8 mouse cellular contexts compared by ENCODE assay signal in genomic region chr13:91370886-91371595, GRCm38 (mm10).
DNase-seq lines count a peak whose midpoint lies in the region; ATAC-seq and TF ChIP-seq lines count a peak whose summit lies in the region.

No protein-coding gene starts in this region.

- peak; percentile 65 for ATAC-seq in cerebellum, adult (ENCODE audit: insufficient number of reproducible peaks, low FRiP score, low TSS enrichment)
- ATAC-seq in forebrain, embryonic 13.5 days = peak; percentile 95
- peak; percentile 93 for ATAC-seq in liver, postnatal 0 days
- peak; percentile 93 for ATAC-seq in neural tube, embryonic 14.5 days (ENCODE audit: low read depth)

- no peaks in the 10 kb centered on the region for H3K36me3 ChIP-seq in ES-Bruce4 (ENCODE audit: control insufficient read depth, insufficient read depth, low read length, poor library complexity, severe bottlenecking)
- H3K36me3 ChIP-seq in forebrain, embryonic 13.5 days (ENCODE audit: poor library complexity, severe bottlenecking) = no peaks in the 10 kb centered on the region
- H3K36me3 ChIP-seq in liver, postnatal 0 days (replicated peaks; ENCODE audit: insufficient read depth, low read length) = no peaks in the 10 kb centered on the region
- H3K36me3 ChIP-seq in neural tube, embryonic 14.5 days (ENCODE audit: control insufficient read depth, insufficient read depth, low read length) = no peaks in the 10 kb centered on the region

- intact Hi-C loops in heart, postnatal 10 days (cut with DNase I) = loop anchor here (1.0 to 5.0 kb wide), 6 partner anchors 50 to 404 kb away; partner anchors contain the start of genes Atg10 and Ssbp2

- H3K4me2 ChIP-seq in forebrain, embryonic 13.5 days = peak overlapping the region; percentile 65
- H3K4me2 ChIP-seq in liver, postnatal 0 days (ENCODE audit: low read depth, low read length) = peak overlapping the region; percentile 98
- H3K4me2 ChIP-seq in neural tube, embryonic 14.5 days (ENCODE audit: low read depth, low read length) = peak overlapping the region; percentile 77

- H3K9ac ChIP-seq in ES-Bruce4 (ENCODE audit: low read depth, poor library complexity, severe bottlenecking) = peak overlapping the region; percentile 83
- H3K9ac ChIP-seq in forebrain, embryonic 13.5 days = peak overlapping the region; percentile 52
- H3K9ac ChIP-seq in liver, postnatal 0 days (replicated peaks) = peak overlapping the region; percentile 82
- peak overlapping the region; percentile 49; the same call in 1 of the 2 replicates for H3K9ac ChIP-seq in neural tube, embryonic 14.5 days (replicated peaks; ENCODE audit: low read depth, low read length)

- peak overlapping the region; percentile 67 for H3K4me3 ChIP-seq in ES-Bruce4 (ENCODE audit: low read depth, low read length)
- H3K4me3 ChIP-seq in forebrain, embryonic 13.5 days = peak overlapping the region; percentile 31
- H3K4me3 ChIP-seq in liver, postnatal 0 days (ENCODE audit: low read depth, low read length) = peak overlapping the region; percentile 55
- H3K4me3 ChIP-seq in neural tube, embryonic 14.5 days (ENCODE audit: low read depth, low read length) = peak overlapping the region; percentile 36

- H3K27ac ChIP-seq in ES-Bruce4 (ENCODE audit: insufficient read depth, low read length) = peak overlapping the region; percentile 18; the same call in 1 of the 2 replicates
- peak overlapping the region; percentile 97 for H3K27ac ChIP-seq in forebrain, embryonic 13.5 days
- peak overlapping the region; percentile 82 for H3K27ac ChIP-seq in liver, postnatal 0 days (ENCODE audit: low read depth)
- peak overlapping the region; percentile 91 for H3K27ac ChIP-seq in neural tube, embryonic 14.5 days (ENCODE audit: low read depth, low read length)

- no peak for TF ChIP-seq POLR2A in ES-Bruce4 (IDR thresholded peaks at IDR 0.05; ENCODE audit: insufficient read depth, low read length)

- peaks cover 2% of the 10 kb centered on the region for H3K4me1 ChIP-seq in ES-Bruce4 (ENCODE audit: control insufficient read depth, insufficient read depth, low read length)
- peaks cover 68% of the 10 kb centered on the region for H3K4me1 ChIP-seq in forebrain, embryonic 13.5 days
- peaks cover 21% of the 10 kb centered on the region for H3K4me1 ChIP-seq in liver, postnatal 0 days (ENCODE audit: insufficient read depth)
- peaks cover 24% of the 10 kb centered on the region for H3K4me1 ChIP-seq in neural tube, embryonic 14.5 days (ENCODE audit: control insufficient read depth, insufficient read depth, low read length)

- H3K27me3 ChIP-seq in ES-Bruce4 (ENCODE audit: control insufficient read depth, insufficient read depth, low read length, poor library complexity, severe bottlenecking) = no peaks in the 10 kb centered on the region
- H3K27me3 ChIP-seq in forebrain, embryonic 13.5 days = no peaks in the 10 kb centered on the region
- H3K27me3 ChIP-seq in liver, postnatal 0 days (ENCODE audit: insufficient read depth, low read length) = no peaks in the 10 kb centered on the region
- H3K27me3 ChIP-seq in neural tube, embryonic 14.5 days (ENCODE audit: control insufficient read depth, insufficient read depth, low read length) = no peaks in the 10 kb centered on the region

- DNase-seq in heart, postnatal 10 days = peak; percentile 98 to 99
- peak; percentile 51 for DNase-seq in large intestine, adult 2 months (ENCODE audit: low read depth, low spot score)
- DNase-seq in liver, postnatal 0 days = peak; percentile 93
- peak; percentile 97 for DNase-seq in testis, postnatal 10 days (ENCODE audit: low spot score)

- no peak for TF ChIP-seq CTCF in ES-Bruce4 (IDR thresholded peaks at IDR 0.05; ENCODE audit: low read depth, low read length)
- no peak for TF ChIP-seq CTCF in liver, postnatal 0 days (IDR thresholded peaks at IDR 0.05; ENCODE audit: low read depth)

- under 1% methylated on average over 28 of the region's 28 CpGs for WGBS in forebrain, embryonic 13.5 days
- WGBS in large intestine, adult 2 months = under 1% methylated on average over 28 of the region's 28 CpGs
- WGBS in liver, postnatal 0 days (ENCODE audit: insufficient replicate concordance) = under 1% methylated on average over 28 of the region's 28 CpGs
- under 1% methylated on average over 28 of the region's 28 CpGs for WGBS in neural tube, embryonic 14.5 days

- no peaks in the 10 kb centered on the region for H3K9me3 ChIP-seq in ES-Bruce4 (replicated peaks; ENCODE audit: control insufficient read depth, insufficient read depth, low read length, poor library complexity, severe bottlenecking)
- no peaks in the 10 kb centered on the region for H3K9me3 ChIP-seq in forebrain, embryonic 13.5 days (replicated peaks)
- H3K9me3 ChIP-seq in liver, postnatal 0 days (ENCODE audit: low read length) = no peaks in the 10 kb centered on the region
- H3K9me3 ChIP-seq in neural tube, embryonic 14.5 days (ENCODE audit: control insufficient read depth, low read length) = no peaks in the 10 kb centered on the region

- peak; percentile 86 for TF ChIP-seq EP300 in ES-Bruce4 (IDR thresholded peaks at IDR 0.05; ENCODE audit: insufficient read depth, low read depth, low read length)
- TF ChIP-seq EP300 in liver, postnatal 0 days (IDR thresholded peaks at IDR 0.05; ENCODE audit: low read depth) = peak; percentile 62; the same call in 1 of the 2 replicates

Comparison
In these comparisons a context has a peak if more than half of its experiments do, and no peak if none do; other contexts are left out.
1. Peak in every context shown above with its lines: DNase-seq, ATAC-seq, H3K4me3 ChIP-seq and H3K27ac ChIP-seq.
2. H3K27ac ChIP-seq: peak in every context shown above with its lines; median percentile 97 in forebrain, embryonic 13.5 days; 91 in neural tube, embryonic 14.5 days; 82 in liver, postnatal 0 days; 18 in ES-Bruce4.